24 mouse cellular contexts compared by ENCODE assay signal in genomic region chr5:15895098-15895497, GRCm38 (mm10). TPM values are rescaled to one million over a fixed set of nuclear protein-coding genes. Genes with fewer than 3 reads are reported as not detected.
"Had no signal": no experiment of that assay in that cellular context is flagged by ENCODE, and none has a peak within 500 bp of the region (broad histone marks: within the 10 kb centered on the region; RNA-seq: fewer than 3 reads in every experiment).

No protein-coding gene starts in this region.

- ATAC-seq: hindbrain, embryonic 16.5 days; inflammation-experienced regulatory T-cells, adult 6 months; intestine, embryonic 15.5 days; intestine, postnatal 0 days; liver, embryonic 12.5 days had no signal

- H3K9ac ChIP-seq: heart, embryonic 12.5 days; hindbrain, embryonic 12.5 days; hindbrain, embryonic 14.5 days; intestine, embryonic 15.5 days; limb, embryonic 12.5 days; limb, embryonic 15.5 days; liver, embryonic 12.5 days; liver, embryonic 14.5 days had no signal

- H3K4me2 ChIP-seq: heart, embryonic 12.5 days; hindbrain, embryonic 12.5 days; hindbrain, embryonic 14.5 days; intestine, embryonic 15.5 days; limb, embryonic 12.5 days; limb, embryonic 15.5 days; liver, embryonic 12.5 days had no signal

- H3K9me3 ChIP-seq: heart, embryonic 10.5 days; heart, embryonic 12.5 days; hindbrain, embryonic 10.5 days; hindbrain, embryonic 12.5 days; intestine, embryonic 15.5 days; limb, embryonic 15.5 days; liver, embryonic 12.5 days had no signal

- H3K27me3 ChIP-seq: heart, embryonic 12.5 days; hindbrain, embryonic 12.5 days; intestine, embryonic 15.5 days; limb, embryonic 12.5 days; limb, embryonic 15.5 days; liver, embryonic 12.5 days had no signal

- H3K36me3 ChIP-seq: heart, embryonic 10.5 days; heart, embryonic 12.5 days; hindbrain, embryonic 10.5 days; hindbrain, embryonic 12.5 days; intestine, embryonic 15.5 days; limb, embryonic 12.5 days; limb, embryonic 15.5 days; liver, embryonic 12.5 days had no signal

- H3K27ac ChIP-seq: heart, embryonic 10.5 days; hindbrain, embryonic 10.5 days; hindbrain, embryonic 12.5 days; hindbrain, embryonic 14.5 days; intestine, embryonic 15.5 days; layer of hippocampus, adult 2 months; limb, embryonic 12.5 days; limb, embryonic 15.5 days; liver, embryonic 12.5 days; liver, embryonic 14.5 days had no signal

- H3K4me3 ChIP-seq: heart, embryonic 10.5 days; heart, embryonic 12.5 days; hindbrain, embryonic 10.5 days; hindbrain, embryonic 12.5 days; intestine, embryonic 15.5 days; layer of hippocampus, adult 2 months; limb, embryonic 12.5 days; limb, embryonic 15.5 days; liver, embryonic 12.5 days had no signal

- H3K4me1 ChIP-seq: heart, embryonic 10.5 days; heart, embryonic 12.5 days; hindbrain, embryonic 10.5 days; hindbrain, embryonic 12.5 days; intestine, embryonic 15.5 days; limb, embryonic 15.5 days; liver, embryonic 12.5 days had no signal

- DNase-seq: gastrocnemius, postnatal 14 days; heart, adult 18-20 months; heart, postnatal 10 days; heart, postnatal 4 days; kidney, adult 18-20 months; kidney, adult 8-10 months; kidney, postnatal 10 days; kidney, postnatal 25 days; kidney, postnatal 4 days; left cerebral cortex, postnatal 4 days had no signal

RNA-seq across cellular contexts. Expression of gene Cacna2d1, which starts 39.4 kb away (rescaled TPM):
- polyA plus RNA-seq: inflammation-experienced regulatory T-cells, adult 6 months had no signal
